Mouse (Mus musculus) bone marrow macrophage, adult 2 months (primary cell): ENCODE data around the gene Ralgds. TPM values are rescaled to one million over a fixed set of nuclear protein-coding genes. Genes with fewer than 3 reads are reported as not detected.

Source experiments
- H3K27ac ChIP-seq: 2 replicates; pipeline ENCODE4 v1.5.1; 2012; ENCODE audit warnings: low read depth, low read length; ENCODE audit not compliant: insufficient read depth
- H3K4me1 ChIP-seq: 2 replicates; pipeline ENCODE4 v1.6.1; 2012; ENCODE audit warnings: low read length; ENCODE audit not compliant: control insufficient read depth, insufficient read depth
- H3K4me3 ChIP-seq: 2 replicates; pipeline ENCODE4 v1.5.1; 2012; ENCODE audit warnings: mild to moderate bottlenecking, low read length, moderate library complexity; ENCODE audit not compliant: insufficient read depth
- CTCF ChIP-seq: IDR thresholded peaks from 2 replicates; pipeline ENCODE4 v1.5.1; 2012; ENCODE audit warnings: low read depth, mild to moderate bottlenecking, low read length, moderate library complexity
- POLR2A ChIP-seq: IDR thresholded peaks from 2 replicates; pipeline ENCODE4 v1.6.1; 2012; ENCODE audit warnings: mild to moderate bottlenecking, low read depth, low read length, borderline replicate concordance
- polyA plus RNA-seq: library from polyadenylated mRNA; stranded (reverse); fragments of >200 nt; gene quantifications from 2 replicates; pipeline ENCODE4 v1.2.4, GENCODE M21; 2012; ENCODE audit not compliant: missing spikeins, insufficient read depth, insufficient read length

Ralgds gene
- polyA plus RNA-seq, 1 experiment = 37.0 TPM

- Histone ChIP-seq H3K27ac (no peak overlapping the region), H3K4me1 (peaks cover 8% of the 10 kb centered on the region), H3K4me3 (no peak overlapping the region)
- TF ChIP-seq POLR2A (no peak), CTCF (no peak)
Measured at GRCm38 (mm10) chr2:28479208-28480204, 33.4 kb upstream of the Ralgds start.

- H3K27ac ChIP-seq = no peak overlapping the region
Measured at GRCm38 (mm10) chr2:28483861-28484260, 29.1 kb upstream of the Ralgds start.

GRCm38 (mm10) chr2:28494521-28494920 is 18.4 kb upstream of the Ralgds start:
- Histone ChIP-seq H3K27ac (no peak overlapping the region), H3K4me1 (peaks cover 35% of the 10 kb centered on the region), H3K4me3 (peak overlapping the region; percentile 32)
- TF ChIP-seq POLR2A = no peak
- TF ChIP-seq CTCF = no peak

More at GRCm38 (mm10) chr2:28483861-28484260, 29.1 kb upstream of the Ralgds start:
- Histone ChIP-seq H3K4me3 (no peak overlapping the region), H3K4me1 (peaks cover 3% of the 10 kb centered on the region)
- no peak for TF ChIP-seq CTCF
- TF ChIP-seq POLR2A = no peak

GRCm38 (mm10) chr2:28495207-28495756 is 17.6 kb upstream of the Ralgds start:
- Histone ChIP-seq H3K27ac (no peak overlapping the region), H3K4me3 (peak overlapping the region; percentile 32), H3K4me1 (peaks cover 35% of the 10 kb centered on the region)
- TF ChIP-seq POLR2A (no peak), CTCF (peak; percentile 55; the same call in 1 of the 2 replicates)

GRCm38 (mm10) chr2:28495801-28496595 is 16.9 kb upstream of the Ralgds start:
- H3K4me3 ChIP-seq = no peak overlapping the region

GRCm38 (mm10) chr2:28496671-28497070 is 16.3 kb upstream of the Ralgds start, which contains the start of gene Gbgt1:
Gene Gbgt1 (plus strand): TSS chr2:28496891.
- Histone ChIP-seq H3K4me3 (peak within 1 kb of the TSS; percentile 47), H3K27ac (peak within 1 kb of the TSS; percentile 16), H3K4me1 (peaks cover 35% of the 10 kb centered on the region)
- no peak for TF ChIP-seq POLR2A
- TF ChIP-seq CTCF = no peak

More at GRCm38 (mm10) chr2:28495801-28496595, 16.9 kb upstream of the Ralgds start:
- TF ChIP-seq POLR2A (no peak), CTCF (no peak)
- H3K4me1 ChIP-seq = peaks cover 35% of the 10 kb centered on the region
- no peak overlapping the region for H3K27ac ChIP-seq

- no peak overlapping the region for H3K27ac ChIP-seq
- peaks cover 35% of the 10 kb centered on the region for H3K4me1 ChIP-seq
- H3K4me3 ChIP-seq = peak overlapping the region; percentile 47
- TF ChIP-seq CTCF (no peak), POLR2A (no peak)
Measured at GRCm38 (mm10) chr2:28497561-28497960, 15.4 kb upstream of the Ralgds start.

- no peak for TF ChIP-seq POLR2A
- TF ChIP-seq CTCF = no peak
Measured at GRCm38 (mm10) chr2:28498431-28498830, 14.5 kb upstream of the Ralgds start.

GRCm38 (mm10) chr2:28502987-28503386 is 9.9 kb upstream of the Ralgds start:
- peaks cover 9% of the 10 kb centered on the region for H3K4me1 ChIP-seq
- no peak for TF ChIP-seq POLR2A
- no peak for TF ChIP-seq CTCF
- no peak overlapping the region for H3K27ac ChIP-seq
- H3K4me3 ChIP-seq = no peak overlapping the region

More at GRCm38 (mm10) chr2:28498431-28498830, 14.5 kb upstream of the Ralgds start:
- peak overlapping the region; percentile 6; the same call in 1 of the 2 replicates for H3K27ac ChIP-seq
- H3K4me1 ChIP-seq = peaks cover 35% of the 10 kb centered on the region
- no peak overlapping the region for H3K4me3 ChIP-seq

- no peak overlapping the region for H3K27ac ChIP-seq
- no peaks in the 10 kb centered on the region for H3K4me1 ChIP-seq
- no peak overlapping the region for H3K4me3 ChIP-seq
- TF ChIP-seq CTCF (no peak), POLR2A (no peak)
Measured at GRCm38 (mm10) chr2:28504676-28505075, 8.2 kb upstream of the Ralgds start.
